Mouse (Mus musculus) lung, postnatal 4 days (tissue): ENCODE measurements around the gene Lix1l.
"Not testable (repeated sequence)": the region's sequence is repeated elsewhere in the genome, so short reads cannot be mapped to it uniquely, and the experiment has no call there.

Experiments
- DNase-seq, 2 experiments: peaks; one replicate each; pipeline ENCODE4 v3.0.0; 2021

Gene Lix1l

GRCm38 (mm10) chr3:96590657-96591056, 10.3 kb upstream of the Lix1l start:
- DNase-seq, result no peak

- DNase-seq, result no peak
Observed at GRCm38 (mm10) chr3:96593374-96593773, 7.6 kb upstream of the Lix1l start.

- DNase-seq, result peak; percentile 95 to 96
Observed at GRCm38 (mm10) chr3:96593790-96594560, 7.0 kb upstream of the Lix1l start, which contains the start of gene Polr3gl. Gene Polr3gl (minus strand): TSS chr3:96594181.

GRCm38 (mm10) chr3:96594851-96595250, 6.1 kb upstream of the Lix1l start:
- no peak for DNase-seq

- DNase-seq, result no peak
Observed at GRCm38 (mm10) chr3:96595661-96596060, 5.3 kb upstream of the Lix1l start.

GRCm38 (mm10) chr3:96596228-96596707, 4.7 kb upstream of the Lix1l start, which contains the start of gene Ankrd34a:
Gene Ankrd34a (plus strand): TSS chr3:96596636.
- DNase-seq, result peak; percentile 19 to 48

- no peak for DNase-seq
Observed at GRCm38 (mm10) chr3:96596855-96597254, 4.1 kb upstream of the Lix1l start.

GRCm38 (mm10) chr3:96597435-96597891, 3.5 kb upstream of the Lix1l start:
- DNase-seq, result peak; percentile 21 to 36

GRCm38 (mm10) chr3:96598156-96599068, 2.5 kb upstream of the Lix1l start:
- DNase-seq, result peak; percentile 74 to 81

GRCm38 (mm10) chr3:96599069-96599393, 1.9 kb upstream of the Lix1l start:
- no peak for DNase-seq

- no peak for DNase-seq
Observed at GRCm38 (mm10) chr3:96599411-96599810, 1.5 kb upstream of the Lix1l start.

GRCm38 (mm10) chr3:96601251-96601787, 370 bp downstream of the Lix1l start:
- peak; percentile 79 to 90 for DNase-seq

GRCm38 (mm10) chr3:96601941-96602703, 1.2 kb downstream of the Lix1l start:
- DNase-seq, result peak; percentile 42 to 58

GRCm38 (mm10) chr3:96602704-96603084, 1.7 kb downstream of the Lix1l start:
- DNase-seq, result no peak

GRCm38 (mm10) chr3:96603311-96603710, 2.4 kb downstream of the Lix1l start:
- DNase-seq, result peak; percentile 17 to 30

- DNase-seq, result not testable (repeated sequence)
Observed at GRCm38 (mm10) chr3:96606007-96606406, 5.1 kb downstream of the Lix1l start.

GRCm38 (mm10) chr3:96606618-96607017, 5.7 kb downstream of the Lix1l start:
- no peak for DNase-seq

GRCm38 (mm10) chr3:96617941-96618340, 17.0 kb downstream of the Lix1l start:
- no peak for DNase-seq

- no peak for DNase-seq
Observed at GRCm38 (mm10) chr3:96623201-96623600, 22.3 kb downstream of the Lix1l start.

GRCm38 (mm10) chr3:96629729-96630600, 29.0 kb downstream of the Lix1l start, which contains the start of gene Rbm8a:
Gene Rbm8a (plus strand): TSS chr3:96629933.
- peak; percentile 96 for DNase-seq

GRCm38 (mm10) chr3:96632058-96632457, 31.1 kb downstream of the Lix1l start:
- no peak for DNase-seq
